Mouse (Mus musculus) heart, postnatal 0 days (tissue): Measurements from ENCODE around the gene Ovol3. TPM values are rescaled to one million over a fixed set of nuclear protein-coding genes. Genes with fewer than 3 reads are reported as not detected.
"Not testable (repeated sequence)": the region's sequence is repeated elsewhere in the genome, so short reads cannot be mapped to it uniquely, and the experiment has no call there.

Experiments used
- ATAC-seq: fragments of 200-750 bp; cut with Nextera tagmentation; 2 replicates; pipeline ENCODE4 v1.8.0; 2017; ENCODE audit warnings: low read depth, moderate number of reproducible peaks, moderate library complexity; ENCODE audit not compliant: insufficient read depth
- DNase-seq: peaks from one replicate; pipeline ENCODE4 v3.0.0-alpha.2; 2016; ENCODE audit warnings: low spot score
- H3K27ac ChIP-seq: fragments of 300-500 bp; sonication (generic); 2 replicates; pipeline ENCODE4 v1.5.1; 2014; ENCODE audit warnings: low read depth, mild to moderate bottlenecking
- H3K27me3 ChIP-seq: fragments of 300-500 bp; sonication (generic); 2 replicates; pipeline ENCODE4 v1.6.1; 2014; ENCODE audit warnings: low read length, mixed read lengths; ENCODE audit not compliant: control insufficient read depth, insufficient read depth
- H3K36me3 ChIP-seq: fragments of 300-500 bp; sonication (generic); replicated peaks from 2 replicates; pipeline ENCODE4 v1.6.1; 2014; ENCODE audit warnings: low read length, mixed read lengths; ENCODE audit not compliant: control insufficient read depth, insufficient read depth
- H3K4me1 ChIP-seq: fragments of 300-500 bp; sonication (generic); 2 replicates; pipeline ENCODE4 v1.6.1; 2014; ENCODE audit warnings: antibody characterized with exemption; ENCODE audit not compliant: control insufficient read depth, insufficient read depth
- H3K4me2 ChIP-seq: fragments of 300-500 bp; sonication (generic); 2 replicates; pipeline ENCODE4 v1.6.1; 2014; ENCODE audit warnings: low read depth, mild to moderate bottlenecking, low read length, moderate library complexity
- H3K4me3 ChIP-seq: fragments of 300-500 bp; sonication (generic); 2 replicates; pipeline ENCODE4 v1.5.1; 2014; ENCODE audit warnings: low read depth, low read length
- H3K9ac ChIP-seq: fragments of 300-500 bp; sonication (generic); replicated peaks from 2 replicates; pipeline ENCODE4 v1.6.1; 2014; ENCODE audit warnings: low read depth, low read length, mixed read lengths
- H3K9me3 ChIP-seq: fragments of 300-500 bp; sonication (generic); replicated peaks from 2 replicates; pipeline ENCODE4 v1.6.1; 2016; ENCODE audit warnings: low read length; ENCODE audit not compliant: control insufficient read depth
- CTCF ChIP-seq: IDR thresholded peaks from 2 replicates; pipeline ENCODE4 v1.5.1; 2016; ENCODE audit warnings: antibody characterized with exemption, control low read depth, low read depth
- EP300 ChIP-seq: IDR thresholded peaks from 2 replicates; pipeline ENCODE4 v1.6.1; 2016; ENCODE audit warnings: antibody characterized with exemption, low read depth
- WGBS: fragments of 180-500 bp; shearing (Covaris S2); extraction: QIAGEN DNeasy Blood & Tissue Kit; methylation state at CpG from one replicate; pipeline ENCODE4 v1.1.7; 2014; 5-methylcytosine and 5-hydroxymethylcytosine counted together
- polyA plus RNA-seq: library from polyadenylated mRNA; unstranded; fragments of >200 nt; fragmentation: Nextera tagmentation; extraction: Ambion mirVana; gene quantifications from 2 replicates; pipeline ENCODE4 v1.2.1, GENCODE M21; 2015
- total RNA-seq: library from RNA; depleted of rRNA; stranded (reverse); fragments of >200 nt; gene quantifications from 2 replicates; pipeline ENCODE4 v1.2.3, GENCODE M21; 2014; ENCODE audit warnings: low replicate concordance

The Ovol3 gene
- total and polyA plus RNA-seq, 2 experiments from 2014 or later = not detected

GRCm38 (mm10) chr7:30265531-30265930, 30.0 kb upstream of the Ovol3 start:
- Histone ChIP-seq H3K4me2 (no peak overlapping the region), H3K4me1 (no peaks in the 10 kb centered on the region), H3K27me3 (no peaks in the 10 kb centered on the region), H3K9ac (no peak overlapping the region), H3K4me3 (no peak overlapping the region), H3K9me3 (no peaks in the 10 kb centered on the region), H3K27ac (no peak overlapping the region), H3K36me3 (peaks cover 33% of the 10 kb centered on the region; the same call in 1 of the 2 replicates)
- 93% methylated on average over 5 of the region's 5 CpGs for WGBS
- no peak for DNase-seq
- ATAC-seq = no peak
- TF ChIP-seq CTCF (no peak), EP300 (no peak)

- whole genome bisulfite sequencing = 77% methylated on average over 2 of the region's 2 CpGs
- DNase-seq = no peak
- no peak overlapping the region for H3K4me3 ChIP-seq
- H3K27ac ChIP-seq = no peak overlapping the region
- peaks cover 29% of the 10 kb centered on the region; the same call in 1 of the 2 replicates for H3K36me3 ChIP-seq
- no peaks in the 10 kb centered on the region for H3K27me3 ChIP-seq
- no peak for ATAC-seq
- H3K4me1 ChIP-seq = no peaks in the 10 kb centered on the region
- TF ChIP-seq CTCF (no peak), EP300 (no peak)
- no peak overlapping the region for H3K4me2 ChIP-seq
- no peaks in the 10 kb centered on the region for H3K9me3 ChIP-seq
- H3K9ac ChIP-seq = no peak overlapping the region
Measured at GRCm38 (mm10) chr7:30265041-30265440, 29.5 kb upstream of the Ovol3 start.

GRCm38 (mm10) chr7:30251956-30252954, 16.7 kb upstream of the Ovol3 start:
- no peak for DNase-seq
- Histone ChIP-seq H3K4me1 (no peaks in the 10 kb centered on the region), H3K27me3 (no peaks in the 10 kb centered on the region), H3K4me2 (no peak overlapping the region), H3K9me3 (no peaks in the 10 kb centered on the region), H3K36me3 (peaks cover 21% of the 10 kb centered on the region; the same call in 1 of the 2 replicates), H3K9ac (no peak overlapping the region), H3K27ac (no peak overlapping the region), H3K4me3 (no peak overlapping the region)
- no peak; the same call in 1 of the 2 replicates for ATAC-seq
- TF ChIP-seq CTCF = no peak
- no peak for TF ChIP-seq EP300
- 79% methylated on average over 12 of the region's 12 CpGs for WGBS

DNA sequence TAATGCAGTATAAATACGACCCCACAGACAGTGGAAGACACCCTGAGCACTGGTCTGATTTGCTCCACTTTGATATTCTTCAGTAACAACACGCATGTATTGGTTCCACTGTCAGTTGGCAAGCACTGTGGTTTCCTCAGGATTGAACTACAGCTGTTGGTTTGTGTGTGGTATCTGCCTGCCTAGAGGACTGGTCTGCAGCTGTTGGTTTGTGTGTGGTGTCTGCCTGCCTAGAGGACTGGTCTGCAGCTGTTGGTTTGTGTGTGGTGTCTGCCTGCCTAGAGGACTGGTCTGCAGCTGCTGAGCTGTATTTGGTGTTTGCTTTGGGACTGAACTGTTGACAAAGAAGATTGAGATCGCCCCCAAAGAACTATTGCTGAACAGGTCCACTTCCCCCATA, 1.8 kb upstream of the Ovol3 start:
- H3K4me1 ChIP-seq, H3K27me3 ChIP-seq, H3K4me3 ChIP-seq, H3K4me2 ChIP-seq, DNase-seq, H3K27ac ChIP-seq, H3K9me3 ChIP-seq, ATAC-seq, H3K9ac ChIP-seq: not testable (repeated sequence)
- WGBS = 80% methylated on average over 3 of the region's 3 CpGs
- peaks cover 22% of the 10 kb centered on the region for H3K36me3 ChIP-seq

DNA sequence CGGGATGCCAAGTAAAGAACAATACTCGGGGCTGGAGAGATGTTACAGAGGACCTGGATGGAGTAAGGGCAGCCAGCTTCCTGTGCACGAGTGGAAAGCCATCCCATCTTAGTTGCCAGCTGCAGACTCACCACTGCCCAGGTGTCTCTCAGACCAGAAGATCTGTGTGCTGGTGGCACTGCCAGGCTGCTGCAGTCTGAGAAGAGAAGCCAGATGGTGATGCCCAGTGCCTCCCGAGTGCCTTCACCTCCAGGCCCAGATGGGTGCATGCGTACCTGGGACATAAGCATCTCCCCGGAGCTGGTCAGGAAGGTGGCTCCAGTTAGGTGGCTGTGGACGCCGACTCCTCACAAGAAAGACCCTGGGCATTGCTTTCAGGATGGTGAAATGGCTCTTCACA, 434 bp downstream of the Ovol3 start:
- DNase-seq (no peak), ATAC-seq (no peak)
- Histone ChIP-seq H3K9me3 (no peaks in the 10 kb centered on the region), H3K27ac (no peak overlapping the region), H3K36me3 (peaks cover 9% of the 10 kb centered on the region), H3K27me3 (no peaks in the 10 kb centered on the region), H3K4me1 (peaks cover 9% of the 10 kb centered on the region), H3K9ac (no peak overlapping the region), H3K4me2 (no peak overlapping the region), H3K4me3 (no peak overlapping the region)
- 84% methylated on average over 8 of the region's 8 CpGs for WGBS
- TF ChIP-seq CTCF (no peak), EP300 (no peak)
